Mouse (Mus musculus) spleen, postnatal 14 days (tissue): ENCODE measurements around the gene Syde2.
"Not testable (repeated sequence)": the region's sequence is repeated elsewhere in the genome, so short reads cannot be mapped to it uniquely, and the experiment has no call there.

Source experiments
- DNase-seq, 2 experiments: peaks; one replicate each; pipeline ENCODE4 v3.0.0; 2021 to 2022; ENCODE audit warnings: low spot score in 2 of 2

Syde2 gene

GRCm38 (mm10) chr3:145966806-145967205 is 20.9 kb upstream of the Syde2 start:
- DNase-seq, result no peak

DNA sequence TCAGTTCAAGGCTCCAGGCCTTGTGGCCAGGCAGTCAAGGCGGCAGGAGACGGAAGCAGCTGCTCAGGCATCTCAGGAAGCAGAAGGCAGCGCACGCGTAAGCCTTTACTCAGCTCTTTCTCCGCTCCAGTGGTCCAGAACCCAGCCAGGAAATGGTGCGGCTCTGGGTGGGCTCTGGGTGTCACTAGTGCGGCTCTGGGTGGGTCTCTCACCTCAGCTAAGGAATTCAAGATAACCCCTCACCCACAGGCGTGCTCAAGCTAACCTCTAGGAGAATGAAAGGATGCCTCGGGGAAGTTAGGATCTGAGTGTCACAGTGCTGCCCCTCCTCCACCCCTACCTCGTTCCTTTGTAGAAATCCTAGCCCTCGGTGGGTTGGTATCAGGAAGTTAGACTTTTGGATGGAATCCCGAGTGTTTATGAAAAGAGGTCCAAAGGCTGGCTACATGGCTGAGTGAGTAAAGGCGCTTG is 18.6 kb upstream of the Syde2 start:
- no peak for DNase-seq

GRCm38 (mm10) chr3:145971501-145971900 is 16.2 kb upstream of the Syde2 start:
- no peak for DNase-seq

GRCm38 (mm10) chr3:145974986-145975385 is 12.7 kb upstream of the Syde2 start:
- no peak for DNase-seq

- no peak for DNase-seq
Observed at GRCm38 (mm10) chr3:145985333-145985925, 2.2 kb upstream of the Syde2 start.

DNA sequence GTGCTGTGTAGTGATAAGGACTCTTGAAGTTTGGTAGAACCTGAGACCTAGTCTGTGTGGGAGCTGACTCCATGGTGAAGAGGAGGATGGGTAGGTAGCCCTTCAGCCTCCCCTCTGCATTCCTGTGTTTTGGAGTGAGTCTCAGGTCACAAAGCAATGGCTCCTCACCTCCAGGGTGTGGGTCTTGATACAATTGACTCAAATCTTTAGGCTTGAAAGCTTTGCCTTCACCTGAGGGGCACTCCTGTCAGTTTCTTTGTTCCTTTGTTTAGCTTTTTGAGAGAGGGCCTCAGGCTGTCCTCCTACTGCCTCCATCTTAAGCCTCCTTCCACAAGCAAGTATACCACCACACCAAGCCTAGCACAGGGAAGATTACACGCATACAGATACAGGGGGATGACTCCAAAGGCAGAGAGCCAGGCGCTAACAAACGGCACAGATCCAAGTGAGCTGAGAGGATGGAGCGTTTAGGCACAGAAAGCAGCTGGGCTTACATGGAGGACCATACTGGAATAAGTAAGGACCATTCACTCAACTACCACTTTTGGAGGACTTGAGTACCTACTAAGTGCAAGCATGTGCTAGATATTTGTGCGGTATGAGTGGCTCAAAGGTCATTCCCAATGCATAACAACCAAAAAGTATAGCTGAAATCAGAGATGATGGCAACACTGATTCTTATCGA is 1.2 kb upstream of the Syde2 start:
- DNase-seq, result no peak

GRCm38 (mm10) chr3:145987970-145988683 is 457 bp downstream of the Syde2 start:
- DNase-seq, result no peak

DNA sequence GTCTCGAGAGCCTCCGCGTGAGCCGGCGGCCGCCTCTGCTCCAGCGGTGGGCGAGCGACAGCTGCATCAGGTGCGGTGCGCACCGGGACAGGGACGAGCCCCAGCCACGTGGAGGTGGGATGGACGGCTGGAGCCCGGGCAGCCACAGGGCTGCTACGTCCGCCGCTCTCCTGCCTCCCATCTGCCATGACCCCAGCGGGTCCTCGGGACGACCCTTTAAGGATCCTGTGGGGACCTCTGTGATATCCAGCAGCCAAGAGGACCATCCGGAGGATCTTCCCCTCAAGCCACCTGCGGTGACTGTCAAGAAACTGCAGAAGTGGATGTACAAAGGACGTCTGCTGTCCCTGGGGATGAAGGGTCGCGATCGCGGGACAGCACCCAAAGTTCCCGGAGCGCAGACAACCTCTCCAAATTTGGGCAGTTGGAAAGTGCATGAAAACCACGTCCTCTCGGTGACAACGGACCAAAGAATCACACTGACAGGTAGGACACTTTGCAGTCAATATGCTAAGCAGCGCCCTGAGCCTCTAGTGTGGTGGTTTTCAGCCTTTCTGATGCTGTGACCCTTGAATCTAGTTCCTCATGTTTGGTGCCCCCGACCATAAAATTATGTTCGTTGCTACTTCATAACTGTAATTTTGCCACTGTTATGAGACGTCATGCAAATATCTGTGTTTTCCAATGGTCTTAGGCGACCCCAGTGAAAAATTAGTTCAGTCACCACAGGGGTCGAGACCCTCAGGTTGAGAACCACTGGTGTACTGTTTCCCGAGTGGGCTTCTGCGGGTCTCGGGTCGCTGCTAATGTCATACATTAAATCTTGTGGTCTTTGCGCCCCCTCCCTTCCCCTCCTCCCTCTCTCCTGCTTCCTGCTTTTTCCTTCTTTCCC is 1.3 kb downstream of the Syde2 start:
- DNase-seq, result no peak

DNA sequence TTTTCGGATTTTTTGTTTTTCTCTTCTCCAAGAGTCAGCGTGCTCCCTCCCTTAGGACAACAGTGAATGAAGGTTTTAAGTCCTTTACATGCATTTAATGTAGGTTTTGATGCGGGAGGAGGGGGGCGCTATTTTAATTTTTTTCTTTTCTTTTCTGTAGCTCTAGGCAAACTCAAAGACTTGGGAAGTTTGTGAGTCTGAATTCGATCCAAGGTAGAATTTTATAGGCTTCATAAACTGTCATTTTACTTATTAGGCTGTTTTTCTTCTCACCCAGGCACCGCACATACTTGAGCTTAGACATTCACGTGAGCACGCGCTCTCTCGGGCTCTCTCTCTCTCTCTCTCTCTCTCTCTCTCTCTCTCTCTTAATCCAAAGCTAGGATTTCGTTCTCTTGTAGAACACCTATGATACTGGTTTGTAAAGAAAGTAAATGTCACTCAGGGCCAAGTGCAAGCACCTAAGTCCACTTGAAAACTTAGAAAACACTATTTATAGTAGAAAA is 2.0 kb downstream of the Syde2 start:
- no peak for DNase-seq

DNA sequence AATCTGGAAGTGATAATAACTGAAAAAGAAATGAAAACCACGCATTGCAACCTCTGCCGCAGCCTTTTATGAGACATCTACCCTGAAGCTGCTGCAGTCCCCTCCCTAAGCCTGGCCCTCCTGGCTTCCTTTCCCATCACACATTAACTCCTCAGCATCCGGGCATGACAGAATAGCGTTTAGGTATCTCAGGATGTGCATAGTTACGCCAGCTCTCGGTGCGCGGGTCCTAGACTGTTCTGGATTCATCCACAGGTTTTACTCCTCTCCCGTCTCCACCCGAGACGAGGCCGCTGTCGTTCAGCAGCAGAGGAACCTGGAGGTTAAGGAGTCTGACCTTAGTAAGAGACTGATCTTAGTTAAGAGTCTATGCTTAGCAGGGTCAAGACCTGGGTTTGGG is 3.5 kb downstream of the Syde2 start:
- DNase-seq, result no peak

GRCm38 (mm10) chr3:145991976-145992730 is 4.5 kb downstream of the Syde2 start:
- no peak for DNase-seq

- DNase-seq, result no peak
Observed at GRCm38 (mm10) chr3:145992796-145993195, 5.1 kb downstream of the Syde2 start.

- no peak for DNase-seq
Observed at GRCm38 (mm10) chr3:145993481-145994201, 6.0 kb downstream of the Syde2 start.

DNA sequence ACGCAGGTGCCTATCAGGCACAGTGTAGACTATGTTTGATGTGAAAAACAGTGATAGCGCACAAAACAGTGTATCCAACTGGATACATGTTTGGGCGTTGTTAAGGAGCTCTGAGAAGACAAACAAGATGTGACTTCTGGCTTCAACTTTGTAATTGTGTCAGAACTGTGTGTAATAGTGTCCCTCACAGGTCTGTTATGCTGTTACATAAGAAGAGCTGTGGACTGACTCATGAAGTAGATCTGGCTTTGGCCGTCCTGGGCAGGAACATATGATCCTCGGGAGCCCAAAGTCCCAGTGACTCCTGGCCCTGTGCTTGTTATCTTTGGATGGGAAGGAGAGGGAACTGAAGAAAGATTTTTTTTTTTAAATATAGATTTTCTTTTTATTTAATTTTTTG is 7.8 kb downstream of the Syde2 start:
- no peak for DNase-seq

GRCm38 (mm10) chr3:145996539-145996938 is 8.9 kb downstream of the Syde2 start:
- DNase-seq, result not testable (repeated sequence)

DNA sequence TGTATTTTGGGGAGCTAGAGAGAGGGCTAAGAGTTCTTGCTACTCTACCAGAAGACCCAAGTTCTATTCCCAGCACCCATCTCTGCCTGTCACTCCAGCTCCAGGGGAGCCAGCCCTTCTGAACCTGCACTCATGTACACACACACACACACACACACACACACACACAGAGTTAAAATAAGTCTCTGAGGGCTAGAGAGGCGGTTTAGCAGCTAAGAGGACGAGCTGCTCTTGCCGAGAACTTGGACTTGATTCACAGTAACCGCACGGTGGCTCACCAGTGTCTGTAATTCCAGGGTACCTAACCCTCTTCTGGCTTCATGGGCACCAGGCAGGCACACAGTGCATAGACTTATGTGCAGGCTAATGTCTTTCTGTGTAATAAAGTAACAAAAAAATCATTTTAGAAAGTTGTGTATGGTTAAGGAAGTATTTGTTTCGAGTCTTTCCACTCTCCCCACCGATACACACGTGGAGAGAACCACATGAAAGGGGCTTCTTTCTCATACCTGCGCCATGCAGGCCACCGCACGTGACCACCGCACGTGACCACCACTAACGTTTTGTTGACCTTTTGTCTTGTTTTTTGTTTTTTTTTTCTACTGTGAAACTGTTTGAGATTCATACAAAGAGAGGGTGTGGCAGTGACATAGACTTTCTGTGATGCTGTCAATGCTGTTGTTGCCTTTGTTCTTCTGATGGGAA is 16.8 kb downstream of the Syde2 start:
- no peak for DNase-seq

DNA sequence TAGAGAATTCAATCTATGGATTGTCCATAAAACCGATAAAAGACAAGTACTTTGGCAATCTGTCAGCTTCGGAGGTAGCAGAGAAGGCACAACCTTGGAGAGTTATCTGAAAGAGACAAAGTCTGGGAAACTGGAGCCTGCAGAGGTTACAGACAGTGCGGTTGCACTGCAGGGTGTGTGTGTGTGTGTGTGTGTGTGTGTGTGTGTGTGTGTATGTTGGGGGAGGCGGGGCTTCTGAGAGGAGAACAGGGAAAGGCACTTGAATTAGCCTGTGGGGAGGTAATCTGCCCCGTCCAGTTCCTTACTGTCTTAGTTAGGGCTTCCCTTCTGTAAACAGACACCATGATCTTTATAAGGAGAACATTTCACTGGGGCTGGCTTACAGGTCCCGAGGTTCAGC is 20.2 kb downstream of the Syde2 start:
- DNase-seq, result no peak

DNA sequence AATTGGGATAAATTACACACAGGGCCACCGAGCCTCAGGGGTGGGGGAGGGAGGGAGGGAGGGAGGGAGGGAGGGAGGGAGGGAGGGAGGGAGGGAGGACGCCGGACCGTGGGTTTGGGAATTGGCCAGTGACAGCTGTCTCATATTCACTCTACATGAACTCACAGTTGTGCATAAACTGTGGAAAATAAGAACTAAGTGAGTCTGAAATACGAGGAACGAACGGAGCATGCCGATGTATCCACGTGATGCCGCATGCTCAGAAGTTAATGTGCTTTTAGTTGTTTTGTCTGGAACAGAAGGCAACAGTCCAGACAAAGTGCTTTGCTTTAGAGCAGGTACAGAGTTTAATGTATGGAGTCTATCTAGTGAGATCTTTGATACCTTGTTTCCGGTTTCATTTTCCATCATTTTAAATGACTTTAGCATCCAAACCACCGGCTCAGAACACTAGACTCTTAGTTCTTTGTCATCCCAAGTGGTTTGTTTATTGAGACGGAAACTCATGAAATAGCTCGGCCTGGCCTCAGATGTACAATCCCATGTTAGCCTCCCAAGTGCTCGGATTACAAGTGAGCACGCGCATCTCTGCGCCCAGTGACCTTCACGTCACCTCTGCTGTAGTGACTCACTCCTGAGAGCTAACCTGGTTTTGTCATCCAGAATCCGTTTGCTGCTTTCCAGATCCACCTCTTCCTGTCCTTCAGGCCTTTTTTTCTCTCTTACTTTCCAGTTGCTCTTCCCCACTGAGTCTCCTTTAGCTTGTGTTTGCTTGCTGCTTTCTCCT is 22.4 kb downstream of the Syde2 start:
- DNase-seq, result no peak

DNA sequence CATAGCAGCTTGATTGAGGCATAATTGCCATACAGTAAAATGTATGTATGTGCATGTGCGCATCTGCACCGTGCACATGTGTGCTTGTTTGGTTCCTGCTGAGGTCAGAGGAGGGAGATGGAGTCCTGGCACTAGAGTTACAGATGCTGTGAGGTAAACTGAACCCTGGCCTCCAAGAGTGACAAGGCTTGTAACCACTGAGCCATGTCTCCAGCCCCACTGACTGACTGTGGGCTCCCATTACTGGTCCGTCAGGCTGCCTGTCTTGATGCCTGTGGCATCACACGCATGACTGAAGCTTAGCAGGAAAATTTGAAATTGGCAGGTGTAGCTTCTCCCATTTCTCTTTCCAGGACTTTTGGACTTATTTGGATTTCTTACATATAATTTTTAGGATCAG is 23.1 kb downstream of the Syde2 start:
- DNase-seq, result no peak
